ENCODE assay signal across 9 mouse cellular contexts in genomic region chr9:84110616-84111015, GRCm38 (mm10).
DNase-seq lines count a peak whose midpoint lies in the region; ATAC-seq and TF ChIP-seq lines count a peak whose summit lies in the region.
"Had no signal": no experiment of that assay in that cellular context is flagged by ENCODE, and none has a peak within 500 bp of the region (broad histone marks: within the 10 kb centered on the region; RNA-seq: fewer than 3 reads in every experiment).

No protein-coding gene starts in this region.

- no peaks in the 10 kb centered on the region for H3K9me3 ChIP-seq in forebrain, postnatal 0 days (ENCODE audit: low read length)
- H3K9me3 ChIP-seq in midbrain, embryonic 16.5 days (replicated peaks; ENCODE audit: control insufficient read depth, low read length, poor library complexity, severe bottlenecking) = no peaks in the 10 kb centered on the region
- H3K9me3 ChIP-seq: liver, embryonic 13.5 days had no signal

- H3K36me3 ChIP-seq in forebrain, postnatal 0 days (ENCODE audit: insufficient read depth) = no peaks in the 10 kb centered on the region
- no peaks in the 10 kb centered on the region for H3K36me3 ChIP-seq in midbrain, embryonic 16.5 days (ENCODE audit: control insufficient read depth, insufficient read depth, low read length)
- H3K36me3 ChIP-seq: liver, embryonic 13.5 days had no signal

- no peak for TF ChIP-seq CTCF in layer of hippocampus, adult 2 months (conservative IDR thresholded peaks at IDR 0.05)
- TF ChIP-seq CTCF in forebrain, postnatal 0 days (IDR thresholded peaks at IDR 0.05; ENCODE audit: low read depth) = no peak

- WGBS in forebrain, postnatal 0 days = 14% methylated on average over 11 of the region's 11 CpGs
- WGBS in midbrain, embryonic 16.5 days = 21% methylated on average over 11 of the region's 11 CpGs

- peak; percentile 28 for ATAC-seq in forebrain, postnatal 0 days
- 0 out of 2 replicates have a peak, but pooled peaks have one; percentile 33 for ATAC-seq in midbrain, embryonic 16.5 days

- peak overlapping the region; percentile 41 for H3K4me3 ChIP-seq in layer of hippocampus, adult 2 months
- no peak overlapping the region for H3K4me3 ChIP-seq in forebrain, postnatal 0 days (ENCODE audit: low read depth, low read length)
- no peak overlapping the region for H3K4me3 ChIP-seq in midbrain, embryonic 16.5 days (ENCODE audit: low read depth, low read length)
- H3K4me3 ChIP-seq: liver, embryonic 13.5 days had no signal

- H3K4me1 ChIP-seq in forebrain, postnatal 0 days (ENCODE audit: insufficient read depth) = peaks cover 22% of the 10 kb centered on the region
- H3K4me1 ChIP-seq in midbrain, embryonic 16.5 days (ENCODE audit: control insufficient read depth, insufficient read depth, low read length) = peaks cover 23% of the 10 kb centered on the region

- H3K27ac ChIP-seq in layer of hippocampus, adult 2 months = peak overlapping the region; percentile 74
- H3K27ac ChIP-seq in forebrain, postnatal 0 days (ENCODE audit: low read depth, low read length) = peak overlapping the region; percentile 59; the same call in 1 of the 2 replicates
- no peak overlapping the region for H3K27ac ChIP-seq in midbrain, embryonic 16.5 days (ENCODE audit: low read length)
- H3K27ac ChIP-seq: liver, embryonic 13.5 days had no signal

- H3K9ac ChIP-seq in forebrain, postnatal 0 days = 0 out of 2 replicates have a peak overlapping the region, but pooled peaks have one; percentile 15
- no peak overlapping the region for H3K9ac ChIP-seq in midbrain, embryonic 16.5 days (ENCODE audit: low read depth, low read length)
- H3K9ac ChIP-seq: liver, embryonic 13.5 days had no signal

- no peaks in the 10 kb centered on the region for H3K27me3 ChIP-seq in forebrain, postnatal 0 days (ENCODE audit: insufficient read depth, low read length)
- H3K27me3 ChIP-seq in midbrain, embryonic 16.5 days (ENCODE audit: control insufficient read depth, insufficient read depth, low read depth, low read length) = no peaks in the 10 kb centered on the region
- H3K27me3 ChIP-seq: liver, embryonic 13.5 days had no signal

- peak; percentile 12 for DNase-seq in adrenal gland, adult 2 months
- DNase-seq in adrenal gland, postnatal 36 days = no peak
- no peak for DNase-seq in layer of hippocampus, adult 2 months (ENCODE audit: low spot score in 2 of 2)
- DNase-seq in layer of hippocampus, adult 9-11 months = no peak
- peak; percentile 41 for DNase-seq in forebrain, postnatal 0 days
- DNase-seq in kidney, postnatal 36 days = no peak
- DNase-seq in testis, postnatal 14 days (ENCODE audit: low spot score) = no peak
- DNase-seq: liver, embryonic 13.5 days had no signal

- peak overlapping the region; percentile 13 for H3K4me2 ChIP-seq in forebrain, postnatal 0 days (ENCODE audit: low read depth)
- H3K4me2 ChIP-seq in midbrain, embryonic 16.5 days (ENCODE audit: low read length) = no peak overlapping the region; the same call in 1 of the 2 replicates
- H3K4me2 ChIP-seq: liver, embryonic 13.5 days had no signal

Comparison
In these comparisons a context has a peak if more than half of its experiments do, and no peak if none do; other contexts are left out.
1. DNase-seq: peak in adrenal gland, adult 2 months (single experiment) and forebrain, postnatal 0 days (single experiment); none in adrenal gland, postnatal 36 days (0 of 2), layer of hippocampus, adult 2 months (0 of 2), layer of hippocampus, adult 9-11 months (single experiment), kidney, postnatal 36 days (0 of 2) and testis, postnatal 14 days (single experiment).